Comparison of ENCODE assay signal across 23 mouse cellular contexts in the genomic region with DNA sequence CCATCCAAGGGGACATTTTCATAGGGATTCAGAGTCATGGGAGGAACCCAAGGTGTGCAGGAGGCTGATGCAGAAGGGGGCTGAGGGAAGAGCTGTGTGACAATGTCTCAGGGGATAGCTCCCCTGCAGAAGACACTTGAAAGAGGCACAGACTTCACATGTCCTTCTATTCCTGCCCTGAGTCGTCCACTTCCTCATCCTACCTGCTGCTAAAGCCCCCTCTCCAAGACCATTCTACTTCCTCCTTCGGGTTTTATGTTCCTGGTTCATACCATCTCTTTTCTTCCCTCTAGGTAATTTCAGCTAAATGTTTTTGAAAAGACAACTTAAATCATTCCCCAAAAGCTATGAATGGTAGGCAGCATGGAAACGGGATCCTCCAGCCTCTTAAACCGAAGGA.
"Had no signal": no experiment of that assay in that cellular context is flagged by ENCODE, and none has a peak within 500 bp of the region (broad histone marks: within the 10 kb centered on the region; RNA-seq: fewer than 3 reads in every experiment).

No protein-coding gene starts in this region.

- ATAC-seq: hindbrain, embryonic 16.5 days; inflammation-experienced regulatory T-cells, adult 6 months; intestine, embryonic 15.5 days; intestine, postnatal 0 days had no signal

- H3K4me1 ChIP-seq: limb, embryonic 12.5 days had no signal

- DNase-seq: gastrocnemius, adult 2 months; gastrocnemius, postnatal 10 days; gastrocnemius, postnatal 36 days; heart, adult 18-20 months; heart, postnatal 10 days; heart, postnatal 4 days; kidney, adult 18-20 months; kidney, adult 8-10 months; kidney, postnatal 14 days; kidney, postnatal 36 days had no signal

- H3K4me2 ChIP-seq: heart, embryonic 12.5 days; hindbrain, embryonic 12.5 days; hindbrain, embryonic 14.5 days; intestine, embryonic 15.5 days; limb, embryonic 12.5 days had no signal

- H3K36me3 ChIP-seq: heart, embryonic 10.5 days; heart, embryonic 12.5 days; hindbrain, embryonic 10.5 days; hindbrain, embryonic 12.5 days; intestine, embryonic 15.5 days; limb, embryonic 10.5 days; limb, embryonic 12.5 days had no signal

- H3K9me3 ChIP-seq: heart, embryonic 10.5 days; heart, embryonic 12.5 days; hindbrain, embryonic 10.5 days; hindbrain, embryonic 12.5 days; intestine, embryonic 15.5 days; limb, embryonic 10.5 days; limb, embryonic 12.5 days had no signal

- H3K4me3 ChIP-seq: gastrocnemius, adult 2 months; heart, embryonic 10.5 days; heart, embryonic 12.5 days; hindbrain, embryonic 10.5 days; hindbrain, embryonic 12.5 days; intestine, embryonic 15.5 days; left cerebral cortex, adult 2 months; limb, embryonic 10.5 days; limb, embryonic 12.5 days had no signal

- H3K27ac ChIP-seq: gastrocnemius, adult 2 months; heart, embryonic 10.5 days; hindbrain, embryonic 10.5 days; hindbrain, embryonic 12.5 days; hindbrain, embryonic 14.5 days; intestine, embryonic 15.5 days; kidney, postnatal 0 days; left cerebral cortex, adult 2 months; limb, embryonic 10.5 days; limb, embryonic 12.5 days had no signal

- H3K9ac ChIP-seq: heart, embryonic 12.5 days; hindbrain, embryonic 12.5 days; hindbrain, embryonic 14.5 days; intestine, embryonic 15.5 days; limb, embryonic 12.5 days had no signal

- H3K27me3 ChIP-seq: heart, embryonic 12.5 days; hindbrain, embryonic 12.5 days; intestine, embryonic 15.5 days had no signal
